Mouse (Mus musculus) hindbrain, embryonic 10.5 days (tissue): ENCODE data around the gene Sept10. TPM values are rescaled to one million over a fixed set of nuclear protein-coding genes. Genes with fewer than 3 reads are reported as not detected.

ENCODE experiments used
- DNase-seq: peaks from one replicate; pipeline ENCODE4 v3.0.0-alpha.2; 2017; ENCODE audit warnings: low spot score
- H3K27ac ChIP-seq: fragments of 300-500 bp; sonication (generic); 2 replicates; pipeline ENCODE4 v1.5.1; 2016; ENCODE audit warnings: mild to moderate bottlenecking, moderate library complexity
- H3K27me3 ChIP-seq: fragments of 300-500 bp; sonication (generic); 2 replicates; pipeline ENCODE4 v1.6.1; 2016; ENCODE audit warnings: mild to moderate bottlenecking; ENCODE audit not compliant: poor library complexity, insufficient read depth, severe bottlenecking
- H3K36me3 ChIP-seq: fragments of 300-500 bp; sonication (generic); 2 replicates; pipeline ENCODE4 v1.6.1; 2016; ENCODE audit warnings: mild to moderate bottlenecking, moderate library complexity
- H3K4me1 ChIP-seq: fragments of 300-500 bp; sonication (generic); replicated peaks from 2 replicates; pipeline ENCODE4 v1.6.1; 2016; ENCODE audit warnings: mild to moderate bottlenecking
- H3K4me3 ChIP-seq: fragments of 300-500 bp; sonication (generic); 2 replicates; pipeline ENCODE4 v1.5.1; 2016; ENCODE audit warnings: mild to moderate bottlenecking, moderate library complexity
- H3K9me3 ChIP-seq: fragments of 300-500 bp; sonication (generic); 2 replicates; pipeline ENCODE4 v1.6.1; 2016; ENCODE audit warnings: mild to moderate bottlenecking, moderate library complexity
- WGBS: fragments of 180-500 bp; shearing (Covaris S2); methylation state at CpG from one replicate; pipeline ENCODE4 v1.1.7; 2016; 5-methylcytosine and 5-hydroxymethylcytosine counted together
- polyA plus RNA-seq: library from polyadenylated mRNA; unstranded; fragments of >200 nt; fragmentation: Nextera tagmentation; extraction: Ambion mirVana; gene quantifications from 2 replicates; pipeline ENCODE4 v1.2.1, GENCODE M21; 2016

Sept10 gene
- polyA plus RNA-seq, 1 experiment from 2014 or later = 22.2 TPM

DNA sequence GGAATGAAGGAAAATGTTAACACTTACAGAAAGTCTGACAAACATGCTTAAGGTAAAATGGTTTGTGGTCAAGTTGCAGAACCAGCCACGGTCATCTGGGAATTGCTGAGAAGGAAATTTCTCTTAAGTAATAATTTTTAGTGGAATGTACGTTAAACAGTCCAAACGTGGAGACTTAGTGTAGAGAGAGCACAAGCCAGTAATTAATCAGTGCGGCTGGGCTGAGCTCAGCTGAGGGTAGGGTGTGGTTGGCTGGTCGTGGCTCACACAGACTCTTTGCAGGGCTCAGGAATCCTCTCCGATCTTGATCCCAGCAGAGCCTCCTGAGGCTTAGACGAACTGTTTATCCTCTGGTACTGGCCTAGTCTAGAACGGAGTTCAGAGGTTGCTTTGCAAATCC lies 30.7 kb upstream of the Sept10 start:
- Histone ChIP-seq H3K4me1 (no peaks in the 10 kb centered on the region), H3K27ac (no peak overlapping the region), H3K4me3 (no peak overlapping the region), H3K36me3 (no peaks in the 10 kb centered on the region), H3K9me3 (no peaks in the 10 kb centered on the region), H3K27me3 (no peaks in the 10 kb centered on the region)
- DNase-seq = no peak
- WGBS = 85% methylated on average over 8 of the region's 8 CpGs

DNA sequence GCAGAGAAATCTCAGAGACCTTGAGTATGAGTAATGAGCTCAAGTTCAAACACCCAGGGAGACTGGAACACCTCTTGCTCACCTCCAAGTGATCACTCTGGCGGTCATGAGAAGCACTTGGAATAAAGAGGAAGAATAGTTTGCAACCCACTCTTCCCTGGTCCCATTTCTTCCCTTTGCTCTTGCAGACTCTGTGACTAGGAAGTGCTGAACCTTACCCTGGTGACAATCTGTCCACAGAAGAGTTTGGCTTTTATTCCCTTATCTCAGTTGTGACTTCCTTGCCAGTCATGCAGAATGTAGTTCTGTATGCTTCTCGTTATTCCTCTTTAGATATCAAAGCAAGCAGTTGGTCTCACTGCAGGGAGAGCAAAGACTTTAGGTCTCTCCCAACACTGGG lies 30.3 kb upstream of the Sept10 start:
- no peak for DNase-seq
- WGBS = 87% methylated on average over 2 of the region's 2 CpGs
- Histone ChIP-seq H3K4me3 (no peak overlapping the region), H3K27ac (no peak overlapping the region), H3K4me1 (no peaks in the 10 kb centered on the region), H3K27me3 (no peaks in the 10 kb centered on the region), H3K36me3 (no peaks in the 10 kb centered on the region), H3K9me3 (no peaks in the 10 kb centered on the region)

DNA sequence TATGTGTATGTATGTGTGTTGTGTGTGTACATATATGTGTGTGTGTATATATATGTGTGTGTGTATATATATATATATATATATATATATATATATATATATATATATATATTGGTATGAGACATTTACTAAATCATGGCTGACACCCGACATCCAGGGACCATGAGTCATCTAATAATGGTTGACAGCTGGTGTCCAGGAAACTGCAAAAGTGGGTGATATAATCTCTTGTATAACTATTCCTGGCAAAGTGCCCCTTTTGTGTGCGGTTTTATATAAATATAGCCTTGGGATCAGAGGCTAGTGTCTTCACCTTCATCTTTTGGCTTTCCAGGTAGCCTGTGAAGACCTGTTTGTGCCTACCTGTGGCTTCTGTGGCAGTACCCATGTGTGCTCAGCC lies 29.0 kb upstream of the Sept10 start:
- Histone ChIP-seq H3K9me3 (no peaks in the 10 kb centered on the region), H3K27me3 (no peaks in the 10 kb centered on the region), H3K4me1 (no peaks in the 10 kb centered on the region), H3K4me3 (no peak overlapping the region), H3K27ac (no peak overlapping the region), H3K36me3 (no peaks in the 10 kb centered on the region)
- WGBS = 89% methylated on average over 2 of the region's 2 CpGs
- DNase-seq = no peak

DNA sequence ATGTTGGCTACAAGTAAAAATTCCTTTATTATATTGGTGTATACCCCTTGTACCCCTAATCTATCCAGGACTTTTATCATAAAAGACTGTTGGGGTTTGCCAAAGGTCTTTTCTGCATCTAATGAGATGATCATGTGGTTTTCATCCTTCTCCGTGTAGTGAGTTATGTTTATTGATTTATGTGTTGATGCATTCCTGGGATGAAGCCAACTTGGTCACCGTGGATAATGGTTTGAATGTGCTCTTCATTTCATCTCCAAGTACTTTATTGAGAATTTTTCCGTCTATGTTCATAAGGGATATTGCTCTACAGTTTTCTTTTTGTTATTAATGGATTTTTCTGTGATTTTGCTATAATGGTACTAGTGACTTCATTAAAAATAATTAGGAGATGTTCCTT lies 27.9 kb upstream of the Sept10 start:
- Histone ChIP-seq H3K4me3 (no peak overlapping the region), H3K27ac (no peak overlapping the region), H3K36me3 (no peaks in the 10 kb centered on the region), H3K9me3 (no peaks in the 10 kb centered on the region), H3K27me3 (no peaks in the 10 kb centered on the region), H3K4me1 (no peaks in the 10 kb centered on the region)
- WGBS = 87% methylated on average over 3 of the region's 3 CpGs
- no peak for DNase-seq

DNA sequence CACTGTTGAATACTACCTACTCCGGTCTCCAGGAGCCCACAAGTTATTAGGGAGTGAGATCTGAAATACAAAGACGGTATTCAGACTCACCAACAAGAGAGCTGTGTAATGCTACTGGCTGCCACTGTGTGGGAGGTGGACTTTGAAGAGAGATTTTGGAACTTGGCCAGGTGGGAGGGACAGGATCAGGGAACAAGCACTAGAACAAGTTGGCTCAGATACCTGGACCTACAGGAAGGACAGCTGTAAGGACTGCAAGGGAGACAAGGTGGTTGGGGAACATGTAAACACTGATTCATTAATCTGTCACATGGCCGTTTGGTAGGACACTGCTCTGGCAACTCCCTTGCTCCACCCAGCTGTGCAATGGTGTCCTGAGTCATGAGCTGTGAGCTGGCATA lies 19.5 kb upstream of the Sept10 start:
- Histone ChIP-seq H3K4me1 (0 out of 2 replicates have a peak, but pooled peaks cover 5% of the 10 kb centered on the region), H3K4me3 (no peak overlapping the region), H3K27ac (no peak overlapping the region), H3K9me3 (peaks cover 4% of the 10 kb centered on the region; the same call in 1 of the 2 replicates), H3K27me3 (no peaks in the 10 kb centered on the region), H3K36me3 (no peaks in the 10 kb centered on the region)
- DNase-seq = no peak
- 78% methylated on average over 3 of the region's 3 CpGs for WGBS

DNA sequence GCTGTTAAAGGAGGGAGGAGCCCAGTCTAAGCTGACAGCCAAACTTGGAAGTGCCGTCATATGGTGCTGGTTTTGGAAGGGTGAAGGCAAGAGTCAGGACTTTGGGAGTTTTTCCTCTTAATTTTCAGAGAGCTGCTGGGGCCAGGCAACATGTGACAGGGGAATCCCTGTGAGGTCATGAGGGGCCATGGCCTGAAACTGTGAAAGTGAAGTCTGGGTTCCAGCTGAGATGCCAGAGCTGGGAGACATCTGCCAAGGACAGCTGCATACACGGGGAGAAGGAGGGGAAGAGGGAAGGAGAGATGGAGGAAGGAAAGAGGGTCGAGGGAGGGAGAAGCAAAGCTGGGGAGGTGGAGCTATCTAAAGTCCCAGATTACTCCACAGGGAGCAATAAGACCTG lies 16.1 kb upstream of the Sept10 start:
- no peak overlapping the region for H3K4me3 ChIP-seq

DNA sequence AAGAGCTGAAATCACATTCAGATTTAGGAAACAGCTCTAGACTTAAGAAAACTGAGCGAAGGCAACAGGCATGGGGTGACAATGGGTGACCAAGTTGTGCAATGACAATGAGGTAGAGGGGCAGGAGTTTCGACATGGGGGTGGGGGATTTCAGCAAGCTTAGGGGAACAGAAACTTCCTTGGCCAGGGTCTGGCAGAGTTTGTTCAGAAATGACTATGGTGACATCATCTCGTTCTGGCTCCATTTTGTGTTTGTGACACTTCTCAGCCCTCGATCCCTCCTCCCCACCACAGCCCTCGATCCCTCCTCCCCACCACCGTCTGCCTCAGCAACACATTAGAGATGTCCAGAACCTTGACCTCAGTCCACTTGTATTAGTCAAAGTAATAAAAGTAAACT lies 14.8 kb upstream of the Sept10 start:
- 85% methylated on average over 6 of the region's 6 CpGs for whole genome bisulfite sequencing
- H3K27me3 ChIP-seq = no peaks in the 10 kb centered on the region
- no peak for DNase-seq

More for the DNA sequence above, 16.1 kb upstream of the Sept10 start:
- Histone ChIP-seq H3K27me3 (no peaks in the 10 kb centered on the region), H3K36me3 (no peaks in the 10 kb centered on the region), H3K4me1 (0 out of 2 replicates have a peak, but pooled peaks cover 5% of the 10 kb centered on the region), H3K27ac (no peak overlapping the region), H3K9me3 (peaks cover 3% of the 10 kb centered on the region; the same call in 1 of the 2 replicates)
- 41% methylated on average over 3 of the region's 3 CpGs for WGBS
- no peak for DNase-seq

DNA sequence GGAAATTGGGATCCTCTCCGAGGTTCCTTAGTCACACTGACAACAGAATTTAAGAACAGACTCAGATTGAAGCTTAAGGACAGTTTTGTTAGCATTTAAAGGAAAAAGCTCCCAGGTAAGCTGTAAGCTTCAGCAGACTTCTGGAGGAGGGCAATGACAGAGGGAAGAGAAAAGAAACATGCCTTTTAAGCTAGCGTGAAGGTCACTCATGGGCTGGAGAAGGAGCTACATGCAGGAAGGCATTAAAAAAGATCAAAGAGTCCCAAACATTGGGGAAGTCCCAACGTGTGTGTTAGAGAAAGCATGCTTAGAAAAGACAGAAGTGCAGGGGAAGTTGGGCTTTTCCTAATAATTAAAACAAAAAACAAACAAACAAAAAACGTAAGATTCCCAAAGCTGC lies 14.2 kb upstream of the Sept10 start:
- H3K4me1 ChIP-seq = no peaks in the 10 kb centered on the region
- no peaks in the 10 kb centered on the region for H3K36me3 ChIP-seq
- H3K27me3 ChIP-seq = no peaks in the 10 kb centered on the region
- 67% methylated on average over 4 of the region's 4 CpGs for WGBS
- no peak overlapping the region for H3K27ac ChIP-seq
- no peak overlapping the region for H3K4me3 ChIP-seq
- DNase-seq = no peak
- no peaks in the 10 kb centered on the region for H3K9me3 ChIP-seq

More for the DNA sequence above, 14.8 kb upstream of the Sept10 start:
- Histone ChIP-seq H3K4me1 (no peaks in the 10 kb centered on the region), H3K27ac (no peak overlapping the region), H3K4me3 (no peak overlapping the region), H3K9me3 (no peaks in the 10 kb centered on the region), H3K36me3 (no peaks in the 10 kb centered on the region)

DNA sequence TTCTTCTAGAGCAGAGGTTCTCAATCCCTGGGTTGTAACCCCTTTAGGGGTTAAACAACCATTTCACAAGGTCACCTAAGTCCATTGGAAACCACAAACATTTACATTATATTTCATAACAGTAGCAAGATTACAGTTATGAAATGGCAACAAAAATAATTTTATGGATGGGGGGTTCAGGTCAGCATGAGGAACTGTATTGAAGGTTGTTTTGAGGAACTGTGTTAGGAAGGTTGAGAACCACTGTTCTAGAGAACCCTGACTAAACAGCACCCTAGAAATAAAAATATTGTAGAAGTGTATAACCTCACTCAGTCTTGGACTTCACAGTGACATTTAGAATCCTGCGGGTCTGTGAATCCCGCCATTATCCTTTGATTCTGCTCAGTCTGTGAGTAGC lies 13.6 kb upstream of the Sept10 start:
- WGBS = 85% methylated on average over 2 of the region's 2 CpGs
- Histone ChIP-seq H3K27ac (no peak overlapping the region), H3K9me3 (no peaks in the 10 kb centered on the region), H3K27me3 (no peaks in the 10 kb centered on the region), H3K4me3 (no peak overlapping the region), H3K4me1 (no peaks in the 10 kb centered on the region), H3K36me3 (no peaks in the 10 kb centered on the region)
- no peak for DNase-seq

DNA sequence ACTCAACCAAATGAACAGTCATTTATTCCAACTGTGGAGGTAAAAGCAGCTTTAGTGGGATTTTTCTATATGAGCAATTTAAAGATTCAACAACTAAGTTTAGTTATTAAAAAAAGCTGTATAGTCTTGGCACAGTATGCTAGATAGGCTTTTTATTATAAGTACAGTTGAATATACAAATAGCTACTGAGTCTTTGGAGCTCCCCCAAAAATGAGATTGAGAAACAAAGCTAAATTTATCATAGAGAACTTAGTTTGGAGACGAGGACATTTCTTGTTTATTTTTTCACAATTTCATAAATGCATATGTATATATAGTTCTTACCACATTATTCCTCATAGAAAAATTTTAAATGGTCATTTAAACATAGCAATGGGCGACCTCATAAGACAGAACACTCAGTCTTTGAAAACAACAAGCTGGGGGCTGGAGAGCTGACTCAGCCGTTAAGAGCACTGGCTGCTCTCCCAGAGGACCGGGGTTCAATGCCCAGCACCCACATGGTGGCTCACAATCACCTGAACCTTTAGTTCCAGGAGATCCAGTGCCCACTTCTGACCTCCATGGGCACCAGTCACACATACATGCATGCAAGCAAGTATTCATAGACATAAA lies 7.7 kb upstream of the Sept10 start:
- DNase-seq = no peak
- no peak overlapping the region for H3K4me3 ChIP-seq
- no peaks in the 10 kb centered on the region for H3K27me3 ChIP-seq
- peaks cover 8% of the 10 kb centered on the region; the same call in 1 of the 2 replicates for H3K4me1 ChIP-seq
- no peaks in the 10 kb centered on the region for H3K9me3 ChIP-seq
- 85% methylated on average over 4 of the region's 4 CpGs for WGBS
- H3K36me3 ChIP-seq = peaks cover 14% of the 10 kb centered on the region; the same call in 1 of the 2 replicates
- H3K27ac ChIP-seq = no peak overlapping the region

DNA sequence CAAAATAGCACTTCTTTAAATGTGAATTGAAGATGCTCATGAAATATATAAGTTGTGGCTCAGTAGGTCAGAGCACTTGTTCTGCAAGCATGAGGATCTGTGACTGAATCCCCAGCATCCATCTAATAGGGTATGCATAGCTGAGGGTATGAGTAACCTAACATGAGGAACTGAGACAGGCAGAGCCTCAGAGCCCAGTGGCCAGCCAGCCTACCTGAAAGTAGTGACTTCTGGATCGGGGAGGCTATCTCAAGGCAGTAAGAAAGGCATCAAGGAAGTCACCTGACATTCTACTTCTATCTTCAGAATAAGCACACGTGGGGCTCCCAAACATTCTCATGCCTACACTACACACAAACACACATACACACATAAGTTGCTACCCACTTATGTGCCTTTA lies 3.5 kb upstream of the Sept10 start:
- WGBS = 95% methylated on average over 2 of the region's 2 CpGs
- peaks cover 17% of the 10 kb centered on the region; the same call in 1 of the 2 replicates for H3K36me3 ChIP-seq
- H3K9me3 ChIP-seq = no peaks in the 10 kb centered on the region
- peaks cover 4% of the 10 kb centered on the region; the same call in 1 of the 2 replicates for H3K27me3 ChIP-seq
- H3K27ac ChIP-seq = no peak overlapping the region
- H3K4me1 ChIP-seq = peaks cover 34% of the 10 kb centered on the region
- no peak for DNase-seq
- H3K4me3 ChIP-seq = no peak overlapping the region

DNA sequence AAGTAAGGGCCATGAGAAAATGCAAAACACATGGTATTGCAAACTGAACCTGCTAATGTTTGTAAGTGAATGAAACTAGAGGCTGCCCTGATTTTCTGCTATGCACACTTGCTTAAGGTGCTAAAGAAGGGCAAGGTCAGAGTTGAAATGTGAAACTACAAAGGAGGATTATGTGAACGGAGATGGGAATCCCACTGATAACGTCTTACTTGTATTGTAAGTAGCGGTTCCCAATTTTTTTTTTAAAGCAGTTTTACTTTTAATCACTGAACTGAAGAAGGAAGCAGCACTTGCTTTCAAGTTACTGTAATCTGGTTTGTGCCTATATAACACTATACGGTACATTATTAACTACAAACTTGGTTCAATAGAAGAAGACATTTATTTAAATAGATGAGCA lies 2.2 kb upstream of the Sept10 start:
- Histone ChIP-seq H3K4me3 (peak overlapping the region; percentile 80), H3K36me3 (peaks cover 15% of the 10 kb centered on the region; the same call in 1 of the 2 replicates)
- 78% methylated on average over 4 of the region's 4 CpGs for WGBS

DNA sequence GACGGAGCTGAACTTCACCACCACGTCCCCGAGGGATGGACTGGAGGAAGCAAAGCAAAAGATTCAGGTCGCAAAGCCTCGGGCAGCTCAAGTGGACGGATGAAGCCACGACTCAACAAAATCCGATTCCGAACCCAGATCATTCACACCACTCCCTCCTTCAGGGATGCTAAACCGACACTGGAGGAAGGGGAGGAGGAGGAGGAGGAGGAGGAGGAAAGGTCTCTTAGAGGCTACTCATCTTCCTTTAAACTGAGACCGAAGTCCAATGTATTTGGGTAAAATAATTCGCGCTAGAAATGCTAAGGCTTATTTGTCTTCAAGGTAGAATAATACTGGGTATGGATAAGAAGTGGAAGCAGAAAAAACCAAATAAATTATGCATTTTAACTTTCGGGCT lies 1.7 kb upstream of the Sept10 start:
- Histone ChIP-seq H3K36me3 (peaks cover 11% of the 10 kb centered on the region; the same call in 1 of the 2 replicates), H3K4me1 (peaks cover 44% of the 10 kb centered on the region), H3K4me3 (peak overlapping the region; percentile 80), H3K9me3 (no peaks in the 10 kb centered on the region), H3K27ac (peak overlapping the region; percentile 98; the same call in 1 of the 2 replicates), H3K27me3 (peaks cover 4% of the 10 kb centered on the region; the same call in 1 of the 2 replicates)
- no peak for DNase-seq
- WGBS = 41% methylated on average over 14 of the region's 14 CpGs

More for the DNA sequence above, 2.2 kb upstream of the Sept10 start:
- Histone ChIP-seq H3K4me1 (peaks cover 43% of the 10 kb centered on the region), H3K27ac (no peak overlapping the region), H3K27me3 (peaks cover 4% of the 10 kb centered on the region; the same call in 1 of the 2 replicates), H3K9me3 (no peaks in the 10 kb centered on the region)
- no peak for DNase-seq
